Mouse (Mus musculus) lung, postnatal 0 days (tissue): ENCODE results near the gene 5730455P16Rik.

Experiments used
- CTCF ChIP-seq: IDR thresholded peaks from 2 replicates; pipeline ENCODE4 v1.5.1; 2016; ENCODE audit warnings: antibody characterized with exemption, mild to moderate bottlenecking
- EP300 ChIP-seq: IDR thresholded peaks from 2 replicates; pipeline ENCODE4 v1.6.1; 2016; ENCODE audit warnings: antibody characterized with exemption, mild to moderate bottlenecking, control low read depth

DNA sequence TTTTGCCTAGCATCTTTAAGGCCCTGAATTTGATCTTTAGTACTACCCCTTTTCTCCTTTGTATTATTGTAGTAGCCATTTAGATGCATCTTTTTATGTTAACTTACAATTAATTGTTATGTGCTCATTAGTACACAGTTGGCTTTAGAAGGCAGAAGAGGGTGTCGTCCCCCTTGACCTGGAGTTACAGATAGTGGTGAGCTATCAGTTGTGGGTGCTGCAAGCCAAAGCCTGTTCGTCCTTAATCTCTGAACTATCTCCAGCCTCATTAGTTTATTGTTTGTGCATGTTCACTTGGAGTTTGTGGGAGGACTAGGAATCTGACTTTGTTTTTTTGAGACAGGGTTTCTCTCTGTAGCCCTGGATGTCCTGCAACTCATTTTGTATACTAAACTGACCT is 9.0 kb upstream of the 5730455P16Rik start:
- no peak for TF ChIP-seq CTCF
- no peak for TF ChIP-seq EP300
